Mouse (Mus musculus): ENCODE measurements around the gene Ttc19. TPM values are rescaled to one million over a fixed set of nuclear protein-coding genes. Genes with fewer than 3 reads are reported as not detected.
"Not testable (repeated sequence)": the region's sequence is repeated elsewhere in the genome, so short reads cannot be mapped to it uniquely, and the experiment has no call there.

Gene Ttc19
- polyA plus RNA-seq, 1 experiment = 5.7 TPM

GRCm38 (mm10) chr11:62320097-62320496 lies 38.8 kb downstream of the Ttc19 start:
- Histone ChIP-seq H3K27ac (ENCODE audit: insufficient read depth, low read depth, low read length) (no peak overlapping the region), H3K4me1 (ENCODE audit: control insufficient read depth, insufficient read depth, low read length) (no peaks in the 10 kb centered on the region), H3K4me3 (ENCODE audit: insufficient read depth, low read length) (no peak overlapping the region)
- no peak for TF ChIP-seq CTCF (IDR thresholded peaks at IDR 0.05; ENCODE audit: low read depth, low read length)
- no peak for TF ChIP-seq POLR2A (IDR thresholded peaks at IDR 0.05; ENCODE audit: borderline replicate concordance, low read depth, low read length)

- Histone ChIP-seq H3K4me3 (ENCODE audit: insufficient read depth, low read length) (no peak overlapping the region), H3K4me1 (ENCODE audit: control insufficient read depth, insufficient read depth, low read length) (no peaks in the 10 kb centered on the region), H3K27ac (ENCODE audit: insufficient read depth, low read depth, low read length) (no peak overlapping the region)
- no peak for TF ChIP-seq POLR2A (IDR thresholded peaks at IDR 0.05; ENCODE audit: borderline replicate concordance, low read depth, low read length)
Observed at GRCm38 (mm10) chr11:62323659-62324058, 42.4 kb downstream of the Ttc19 start.

DNA sequence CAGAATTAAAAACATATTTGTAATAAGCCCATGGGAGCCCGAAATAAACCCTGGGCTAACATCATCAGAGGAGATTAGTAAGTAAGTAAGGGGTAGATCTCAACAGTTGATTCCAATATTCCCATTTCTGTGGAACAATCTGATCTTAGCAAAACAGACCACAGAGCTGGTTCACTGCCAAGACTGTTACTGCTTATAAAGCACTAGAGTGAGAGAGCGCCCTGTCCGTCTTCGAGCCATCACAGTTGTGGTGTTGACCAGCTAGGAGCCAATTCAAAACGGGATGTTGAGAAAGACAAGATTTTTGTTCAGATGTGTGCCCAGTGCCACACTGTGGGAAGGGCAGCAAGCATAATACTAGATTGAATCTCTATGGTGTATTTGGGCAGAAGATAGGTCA lies 49.9 kb downstream of the Ttc19 start:
- H3K4me3 ChIP-seq (ENCODE audit: insufficient read depth, low read length) = no peak overlapping the region
- TF ChIP-seq CTCF (IDR thresholded peaks at IDR 0.05; ENCODE audit: low read depth, low read length) = no peak
- TF ChIP-seq POLR2A (IDR thresholded peaks at IDR 0.05; ENCODE audit: borderline replicate concordance, low read depth, low read length) = no peak
- no peaks in the 10 kb centered on the region for H3K4me1 ChIP-seq (ENCODE audit: control insufficient read depth, insufficient read depth, low read length)

DNA sequence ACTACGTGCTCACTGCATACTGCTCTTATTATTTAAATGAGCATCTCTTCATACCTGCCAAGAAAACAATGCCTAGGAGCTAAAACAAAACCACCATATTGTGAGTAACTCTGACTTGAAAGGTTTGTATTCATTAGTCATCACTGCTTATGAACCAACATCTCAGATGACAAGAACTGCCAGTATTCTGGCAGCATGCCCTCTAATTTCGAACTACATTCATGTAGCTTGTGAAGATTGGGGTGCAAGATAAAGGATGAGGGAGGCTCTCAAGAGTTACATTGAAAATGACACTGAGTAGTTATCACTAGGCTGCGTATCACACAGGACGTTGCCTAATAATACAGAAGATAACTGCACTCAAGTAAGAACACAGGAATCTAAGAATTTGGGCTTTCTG lies 51.0 kb downstream of the Ttc19 start:
- TF ChIP-seq CTCF (IDR thresholded peaks at IDR 0.05; ENCODE audit: low read depth, low read length) (no peak), POLR2A (IDR thresholded peaks at IDR 0.05; ENCODE audit: borderline replicate concordance, low read depth, low read length) (no peak)
- H3K27ac ChIP-seq (ENCODE audit: insufficient read depth, low read depth, low read length) = no peak overlapping the region
- no peak overlapping the region for H3K4me3 ChIP-seq (ENCODE audit: insufficient read depth, low read length)
- no peaks in the 10 kb centered on the region for H3K4me1 ChIP-seq (ENCODE audit: control insufficient read depth, insufficient read depth, low read length)

More for the DNA sequence above, 49.9 kb downstream of the Ttc19 start:
- H3K27ac ChIP-seq (ENCODE audit: insufficient read depth, low read depth, low read length) = no peak overlapping the region

DNA sequence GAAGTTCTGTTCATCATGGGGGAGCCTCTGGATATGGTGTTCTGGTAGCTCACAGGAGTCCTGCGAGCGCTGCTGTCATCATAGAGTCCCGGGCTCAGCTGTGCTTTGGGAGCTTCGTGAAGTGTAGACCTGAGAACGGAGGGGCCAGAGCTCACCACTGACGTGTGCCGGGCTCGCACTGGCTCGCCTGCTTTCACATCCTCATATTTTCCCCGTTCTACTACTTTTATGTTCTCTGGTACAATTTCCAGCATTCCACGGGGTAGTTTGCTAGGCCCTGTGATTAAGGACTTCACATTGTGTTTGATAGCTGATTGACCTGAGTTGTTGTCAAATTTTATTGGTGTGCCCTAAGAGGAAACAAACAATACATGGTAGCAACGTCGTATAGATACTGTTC lies 61.7 kb downstream of the Ttc19 start:
- no peak overlapping the region for H3K4me3 ChIP-seq (ENCODE audit: insufficient read depth, low read length)
- no peak overlapping the region for H3K27ac ChIP-seq (ENCODE audit: insufficient read depth, low read depth, low read length)
- no peak for TF ChIP-seq CTCF (IDR thresholded peaks at IDR 0.05; ENCODE audit: low read depth, low read length)
- no peak for TF ChIP-seq POLR2A (IDR thresholded peaks at IDR 0.05; ENCODE audit: borderline replicate concordance, low read depth, low read length)
- H3K4me1 ChIP-seq (ENCODE audit: control insufficient read depth, insufficient read depth, low read length) = no peaks in the 10 kb centered on the region

DNA sequence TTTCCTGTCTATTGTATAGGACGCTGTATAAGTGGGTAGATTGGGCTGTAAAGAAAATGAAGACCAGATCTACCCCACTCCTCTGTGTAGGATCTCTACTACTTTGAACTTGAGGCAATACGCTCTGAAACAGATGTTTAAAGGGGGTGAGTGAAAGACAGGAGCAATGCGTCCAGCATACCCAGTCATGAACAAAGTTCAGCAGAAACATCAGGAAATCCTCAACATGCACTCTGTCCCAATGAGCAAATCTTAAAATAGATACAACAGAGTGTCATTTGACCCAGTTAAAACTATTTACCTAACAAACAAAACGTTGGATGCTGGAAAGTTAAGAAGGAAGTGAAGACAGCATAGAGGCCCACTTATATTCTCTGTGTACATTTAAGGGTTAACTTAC lies 70.7 kb downstream of the Ttc19 start:
- TF ChIP-seq POLR2A (IDR thresholded peaks at IDR 0.05; ENCODE audit: borderline replicate concordance, low read depth, low read length) (no peak), CTCF (IDR thresholded peaks at IDR 0.05; ENCODE audit: low read depth, low read length) (no peak)
- Histone ChIP-seq H3K4me1 (ENCODE audit: control insufficient read depth, insufficient read depth, low read length) (no peaks in the 10 kb centered on the region), H3K4me3 (ENCODE audit: insufficient read depth, low read length) (no peak overlapping the region), H3K27ac (ENCODE audit: insufficient read depth, low read depth, low read length) (no peak overlapping the region)

DNA sequence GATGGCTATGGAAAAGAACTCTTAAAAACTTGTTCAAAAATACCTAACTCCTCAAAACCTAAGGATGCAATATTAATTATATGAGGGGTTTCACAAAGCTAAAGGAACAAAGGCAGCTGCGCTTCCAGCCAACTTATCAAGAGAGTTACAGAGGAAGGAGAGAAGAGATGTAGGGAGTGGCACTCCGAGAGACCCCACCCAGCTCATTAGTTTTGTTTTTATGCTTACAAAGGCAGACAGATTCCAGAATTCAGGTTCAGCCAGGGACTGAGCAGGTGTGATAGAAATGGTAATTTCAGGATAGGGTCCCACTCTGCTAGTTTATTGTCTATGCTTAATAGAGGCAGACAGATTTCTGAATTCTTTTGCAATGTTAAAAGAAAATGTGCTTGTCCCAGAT lies 73.9 kb downstream of the Ttc19 start:
- Histone ChIP-seq H3K4me3 (ENCODE audit: insufficient read depth, low read length) (no peak overlapping the region), H3K27ac (ENCODE audit: insufficient read depth, low read depth, low read length) (no peak overlapping the region)
- TF ChIP-seq CTCF (IDR thresholded peaks at IDR 0.05; ENCODE audit: low read depth, low read length) (no peak), POLR2A (IDR thresholded peaks at IDR 0.05; ENCODE audit: borderline replicate concordance, low read depth, low read length) (no peak)

GRCm38 (mm10) chr11:62366879-62367278 lies 85.6 kb downstream of the Ttc19 start:
- Histone ChIP-seq H3K27ac (ENCODE audit: insufficient read depth, low read depth, low read length) (no peak overlapping the region), H3K4me1 (ENCODE audit: control insufficient read depth, insufficient read depth, low read length) (peaks cover 6% of the 10 kb centered on the region), H3K4me3 (ENCODE audit: insufficient read depth, low read length) (no peak overlapping the region)
- no peak for TF ChIP-seq CTCF (IDR thresholded peaks at IDR 0.05; ENCODE audit: low read depth, low read length)
- TF ChIP-seq POLR2A (IDR thresholded peaks at IDR 0.05; ENCODE audit: borderline replicate concordance, low read depth, low read length) = no peak

More for the DNA sequence above, 73.9 kb downstream of the Ttc19 start:
- no peaks in the 10 kb centered on the region for H3K4me1 ChIP-seq (ENCODE audit: control insufficient read depth, insufficient read depth, low read length)

- Histone ChIP-seq H3K27ac (ENCODE audit: insufficient read depth, low read depth, low read length) (no peak overlapping the region), H3K4me3 (ENCODE audit: insufficient read depth, low read length) (no peak overlapping the region), H3K4me1 (ENCODE audit: control insufficient read depth, insufficient read depth, low read length) (peaks cover 6% of the 10 kb centered on the region)
- no peak for TF ChIP-seq POLR2A (IDR thresholded peaks at IDR 0.05; ENCODE audit: borderline replicate concordance, low read depth, low read length)
- no peak for TF ChIP-seq CTCF (IDR thresholded peaks at IDR 0.05; ENCODE audit: low read depth, low read length)
Observed at GRCm38 (mm10) chr11:62369924-62370323, 88.7 kb downstream of the Ttc19 start.

DNA sequence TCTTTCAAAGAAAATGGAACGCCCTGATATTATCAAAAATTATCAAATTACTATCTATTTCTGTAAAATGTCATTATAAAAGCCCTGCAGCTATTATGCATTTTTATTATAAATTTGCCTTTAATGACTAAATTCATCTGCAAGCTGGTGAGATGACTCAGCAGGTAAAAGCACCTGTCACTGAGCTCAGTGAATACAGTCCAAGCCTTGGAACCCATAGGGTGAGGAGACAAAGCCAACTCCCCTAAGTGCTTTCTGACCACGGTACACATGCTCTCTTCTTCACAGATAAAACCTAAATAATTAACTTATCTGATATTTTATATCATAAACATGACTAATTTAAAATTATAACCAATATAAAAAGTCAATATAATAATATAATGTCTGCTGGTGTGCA lies 90.5 kb downstream of the Ttc19 start:
- no peak overlapping the region for H3K27ac ChIP-seq (ENCODE audit: insufficient read depth, low read depth, low read length)
- no peak for TF ChIP-seq CTCF (IDR thresholded peaks at IDR 0.05; ENCODE audit: low read depth, low read length)

GRCm38 (mm10) chr11:62377202-62377851 lies 96.1 kb downstream of the Ttc19 start:
- not testable (repeated sequence) for H3K4me3 ChIP-seq (ENCODE audit: insufficient read depth, low read length); H3K27ac ChIP-seq (ENCODE audit: insufficient read depth, low read depth, low read length); H3K4me1 ChIP-seq (ENCODE audit: control insufficient read depth, insufficient read depth, low read length)

More for the DNA sequence above, 90.5 kb downstream of the Ttc19 start:
- Histone ChIP-seq H3K4me3 (ENCODE audit: insufficient read depth, low read length) (no peak overlapping the region), H3K4me1 (ENCODE audit: control insufficient read depth, insufficient read depth, low read length) (peaks cover 6% of the 10 kb centered on the region)

Other genes with a start within 250 kb of the Ttc19 start
- 1.4 and 2.3 TPM in 2 replicates for gene Adora2b, start 32.5 kb upstream of the Ttc19 start, polyA plus RNA-seq (2012; ENCODE audit: insufficient read depth, insufficient read length, missing spikeins)
- gene Zswim7, start 98 bp upstream of the Ttc19 start, polyA plus RNA-seq (2012; ENCODE audit: insufficient read depth, insufficient read length, missing spikeins) = 3.8 and 6.9 TPM in 2 replicates
- gene Pigl, start 177.0 kb downstream of the Ttc19 start, polyA plus RNA-seq (2012; ENCODE audit: insufficient read depth, insufficient read length, missing spikeins) = 3.4 and 3.6 TPM in 2 replicates
- gene Ncor1, start 177.1 kb downstream of the Ttc19 start, polyA plus RNA-seq (2012; ENCODE audit: insufficient read depth, insufficient read length, missing spikeins) = 150 and 164 TPM in 2 replicates